Mouse (Mus musculus) testis, adult 2 months (tissue): ENCODE results near the gene Gpr137.

Source experiments
- CTCF ChIP-seq: fragments of 200-500 bp; IDR thresholded peaks from 2 replicates; pipeline ENCODE4 v1.5.1; 2012; ENCODE audit warnings: low read depth, mild to moderate bottlenecking, inconsistent platforms, low read length, moderate library complexity; ENCODE audit not compliant: control insufficient read depth, insufficient read depth, insufficient replicate concordance
- POLR2A ChIP-seq: fragments of 200-500 bp; IDR thresholded peaks from 2 replicates; pipeline ENCODE4 v1.6.1; 2012; ENCODE audit warnings: low read depth, mild to moderate bottlenecking, inconsistent platforms, low read length, moderate library complexity; ENCODE audit not compliant: control insufficient read depth

- TF ChIP-seq CTCF (no peak), POLR2A (no peak)
These were observed 14.2 kb upstream of the Gpr137 start for GRCm38 (mm10) chr19:6956461-6956860.
